Mouse (Mus musculus): Measurements from ENCODE around the gene Syap1. TPM values are rescaled to one million over a fixed set of nuclear protein-coding genes. Genes with fewer than 3 reads are reported as not detected.
A peak's percentile ranks its signal among the peaks of the same experiment; 100 is the strongest.
"Not testable (repeated sequence)": the region's sequence is repeated elsewhere in the genome, so short reads cannot be mapped to it uniquely, and the experiment has no call there.

The Syap1 gene
- 10 to 100 TPM; 20.3 to 24.2 TPM for total RNA-seq (2021)
- long read RNA-seq, experiment 1, transcript Syap1-201 (9 exons, 2,087 nt) = major isoform, 15 of 21 reads
- long read RNA-seq, experiment 1, partial matches to known transcripts = 0 of 21 reads
- long read RNA-seq, experiment 1, other reads (novel, unspliced or antisense) = 6 of 21 reads
- long read RNA-seq, experiment 2, transcript Syap1-201 (9 exons, 2,087 nt) = major isoform, 29 of 31 reads
- long read RNA-seq, experiment 2, partial matches to known transcripts = 0 of 31 reads
- long read RNA-seq, experiment 2, other reads (novel, unspliced or antisense) = 2 of 31 reads

DNA sequence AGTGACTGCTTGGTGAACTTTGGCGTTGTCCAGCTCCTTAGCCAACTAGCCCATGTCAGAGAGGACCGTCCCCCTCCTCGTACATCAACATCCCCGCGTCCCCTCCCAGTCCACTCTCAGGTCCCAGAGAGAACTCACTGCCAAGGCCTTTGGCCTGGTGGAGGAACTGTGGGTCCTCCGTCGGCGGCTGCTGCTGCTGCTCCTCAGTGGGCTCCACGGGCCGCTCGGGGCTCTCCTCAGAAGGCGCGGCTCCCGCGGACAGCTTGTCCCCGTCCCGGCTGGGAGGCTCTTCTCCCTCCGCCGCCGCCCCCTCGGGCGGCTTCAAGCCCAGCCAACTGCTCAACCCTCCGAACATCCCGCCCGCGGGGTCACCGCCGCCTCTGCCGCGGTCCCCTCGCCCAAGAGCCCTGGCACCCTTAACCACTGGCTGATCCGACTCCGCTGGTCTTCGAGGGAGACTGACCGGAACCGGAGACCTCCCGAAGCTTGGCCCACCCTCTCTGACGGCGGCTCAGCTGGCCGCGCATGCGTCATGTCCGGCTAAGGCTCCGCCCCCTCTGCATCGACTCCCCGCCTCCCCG lies at the start of gene Syap1:
Gene Syap1 (minus strand): TSS at position 517 of the 581 bp plus-strand sequence.
- peak; percentile 76 to 78 for DNase-seq
- intact Hi-C loops (cut with DNase I) = no loop called here

DNA sequence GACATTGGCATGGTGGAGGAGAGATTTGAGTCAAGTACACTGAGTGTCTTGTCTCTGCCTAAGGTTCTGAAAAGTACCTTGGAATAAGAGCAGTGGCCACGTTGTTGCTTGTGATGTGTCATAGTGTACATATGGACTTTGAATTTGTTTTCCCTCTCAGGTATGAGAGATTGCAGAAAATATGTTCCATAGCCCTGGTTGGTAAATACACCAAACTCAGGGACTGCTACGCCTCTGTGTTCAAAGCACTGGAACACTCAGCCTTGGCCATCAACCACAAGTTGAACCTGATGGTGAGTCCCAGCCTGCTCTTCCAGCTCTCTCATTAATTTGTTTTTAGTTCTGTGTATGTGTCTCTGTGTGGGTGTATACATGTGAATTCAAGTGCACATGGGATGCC lies 43.2 kb upstream of the Syap1 start:
- intact Hi-C loops (cut with DNase I) = no loop called here
- no peak for DNase-seq

DNA sequence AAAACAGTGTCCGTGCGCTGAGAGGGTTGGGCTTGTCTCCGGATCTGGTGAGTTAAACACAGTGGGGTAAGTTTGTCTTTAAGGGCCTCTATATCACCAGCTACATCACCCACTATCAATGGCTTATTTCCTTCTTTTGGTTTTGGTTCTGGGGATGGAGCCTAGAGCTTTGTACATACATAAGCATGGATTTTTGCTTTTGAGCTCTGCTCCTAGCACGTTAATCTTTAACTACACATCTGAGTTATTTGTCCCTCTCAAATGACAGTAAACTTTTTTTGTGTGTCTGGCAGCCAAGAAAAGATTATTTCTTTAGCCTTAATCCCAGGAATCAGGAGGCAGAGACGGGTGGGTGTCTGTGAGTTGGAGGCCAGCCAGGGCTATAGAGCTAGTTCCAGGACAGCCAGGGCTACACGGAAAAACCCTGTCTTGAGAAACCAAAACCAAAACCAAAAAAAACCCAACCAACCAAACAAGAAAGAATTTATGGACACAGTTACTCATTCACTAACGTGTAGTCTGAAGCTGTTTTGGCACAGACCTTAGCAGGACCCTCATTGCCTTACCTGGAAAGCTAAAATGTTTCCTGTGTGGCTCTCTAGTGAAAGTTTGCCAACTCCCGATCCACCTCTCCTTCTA lies 33.4 kb upstream of the Syap1 start:
- intact Hi-C loops (cut with DNase I) = no loop called here
- no peak for DNase-seq

DNA sequence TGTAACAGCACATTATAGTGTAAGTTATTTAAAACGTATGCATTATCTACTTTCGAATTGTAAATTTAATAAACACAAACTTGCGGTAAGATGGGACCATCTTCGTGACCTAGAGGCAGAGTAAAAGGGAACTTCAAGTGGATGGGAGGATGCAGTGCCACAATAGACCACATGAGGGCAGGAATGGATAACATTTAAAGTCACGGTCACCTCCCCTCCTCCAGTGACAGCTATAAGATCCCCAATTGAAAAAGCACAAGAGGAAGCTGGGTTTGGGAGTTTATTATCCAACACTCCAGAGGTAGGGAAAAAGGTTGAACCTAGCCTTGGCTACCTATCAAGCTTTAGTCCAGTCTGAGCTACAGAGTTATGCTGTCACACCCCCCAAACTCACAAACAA lies 27.4 kb upstream of the Syap1 start:
- peak; percentile 7 to 12 for DNase-seq
- intact Hi-C loops (cut with DNase I) = loop anchor here (10.0 kb wide), 2 partner anchors 759 to 1149 kb away; no protein-coding TSS in a partner anchor

DNA sequence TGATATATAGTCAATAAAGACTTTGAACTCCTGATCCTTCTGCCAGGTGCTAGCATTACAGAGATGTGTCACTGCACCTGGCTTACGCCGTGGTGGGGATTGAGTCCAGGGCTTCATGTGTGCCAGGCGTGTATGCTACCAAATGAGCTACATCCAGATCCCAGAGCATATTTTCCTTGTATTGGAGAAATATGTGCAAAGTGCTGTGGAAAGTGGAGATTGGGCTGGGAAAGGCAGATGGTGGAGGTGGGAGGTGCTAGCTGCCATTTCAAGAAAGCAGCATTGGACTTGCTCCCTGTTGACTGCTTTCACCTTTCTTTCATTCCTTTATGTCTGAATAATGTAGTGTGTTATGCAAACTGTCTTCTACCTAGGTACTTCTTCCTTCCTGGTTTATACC lies 25.4 kb upstream of the Syap1 start:
- intact Hi-C loops (cut with DNase I) = loop anchor here (10.0 kb wide), 2 partner anchors 761 to 1151 kb away; no protein-coding TSS in a partner anchor

DNA sequence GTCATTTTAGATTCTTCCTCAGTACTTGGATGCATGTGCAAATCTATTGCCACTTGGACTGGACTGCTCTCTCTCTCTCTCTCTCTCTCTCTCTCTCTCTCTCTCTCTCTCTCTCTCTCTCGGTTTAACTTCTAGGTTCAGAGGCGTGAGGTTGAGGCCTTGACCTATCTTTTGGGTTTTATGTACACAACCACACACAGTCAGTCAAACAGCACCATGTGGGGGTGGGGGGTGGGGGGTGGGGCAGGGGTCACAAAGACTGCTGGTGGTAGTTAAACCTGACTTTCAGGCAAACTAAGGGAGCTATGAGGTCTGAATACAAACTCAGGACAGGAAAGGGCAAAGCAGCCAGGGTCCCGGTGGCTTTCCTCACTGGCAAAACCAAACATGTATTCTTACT lies 19.3 kb upstream of the Syap1 start:
- DNase-seq = no peak
- intact Hi-C loops (cut with DNase I) = no loop called here

More for the DNA sequence above, 25.4 kb upstream of the Syap1 start:
- DNase-seq = no peak

DNA sequence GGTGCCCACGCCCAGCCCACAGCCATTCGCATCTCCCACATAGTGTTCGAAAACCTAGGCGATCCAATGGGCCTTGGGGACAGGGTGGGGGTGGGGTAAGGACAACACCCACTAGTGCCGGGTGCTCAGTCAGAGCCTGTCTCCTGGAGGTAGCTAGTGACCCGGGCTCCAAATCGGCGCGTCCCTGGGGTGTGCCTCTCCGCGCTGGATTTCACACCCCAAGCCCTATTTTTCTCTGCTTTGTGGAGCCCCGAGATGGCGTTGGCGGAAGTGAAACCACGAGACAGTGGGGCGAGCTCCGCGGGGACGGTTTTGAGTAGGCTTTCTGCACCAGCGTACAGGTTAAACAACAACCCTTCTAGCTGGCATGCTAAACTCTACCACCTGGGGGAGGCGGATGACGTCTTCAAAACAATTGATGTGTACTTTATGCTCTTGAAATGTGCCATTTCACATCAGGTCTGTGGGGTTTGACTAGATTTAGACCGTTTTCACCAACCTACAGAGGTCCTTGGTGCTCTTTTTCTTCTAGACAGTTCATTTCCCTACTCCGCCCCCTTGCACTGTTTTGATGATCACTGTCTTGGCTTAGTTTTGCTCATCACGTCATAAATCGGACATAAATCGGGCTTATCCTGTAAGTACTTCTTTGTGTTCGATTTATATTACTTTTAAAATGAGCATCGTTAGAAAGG lies 13.9 kb upstream of the Syap1 start:
- intact Hi-C loops (cut with DNase I) = no loop called here
- DNase-seq = peak in 1 of 2 experiments; percentile 6

DNA sequence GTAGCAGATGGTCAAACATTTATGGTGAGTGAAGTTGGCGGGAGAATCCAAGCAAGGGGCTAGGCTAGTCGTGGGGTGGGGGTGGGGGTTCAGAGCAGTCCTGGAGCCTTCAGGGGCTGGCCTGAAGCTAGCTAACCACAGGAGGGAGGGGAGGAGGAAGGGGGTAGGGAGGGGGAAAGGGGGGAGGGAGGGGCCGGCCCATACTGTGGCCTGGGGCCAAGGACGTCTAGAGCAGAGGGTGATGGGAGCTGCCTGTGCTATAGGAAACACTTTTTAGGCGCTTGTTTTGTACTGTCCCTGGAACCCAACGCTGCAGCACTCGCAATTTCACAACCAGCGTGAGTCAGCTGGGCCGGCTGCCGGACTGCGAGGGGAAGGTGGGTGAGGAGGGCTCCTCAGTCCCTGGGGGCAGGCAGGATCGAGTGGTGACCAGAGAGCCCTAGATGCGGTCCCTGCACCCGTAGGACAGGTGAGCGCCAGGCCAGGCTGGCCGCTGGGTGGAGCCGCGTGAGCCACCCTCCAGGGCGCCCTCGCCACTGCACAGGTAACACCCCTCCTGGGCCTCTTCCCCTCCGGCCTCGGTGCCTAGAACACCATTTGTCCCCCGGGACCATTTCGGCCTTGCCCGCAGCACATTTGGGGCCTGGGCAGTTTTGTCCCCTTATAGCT lies 13.3 kb upstream of the Syap1 start:
- peak; percentile 19 to 26 for DNase-seq
- intact Hi-C loops (cut with DNase I) = no loop called here

DNA sequence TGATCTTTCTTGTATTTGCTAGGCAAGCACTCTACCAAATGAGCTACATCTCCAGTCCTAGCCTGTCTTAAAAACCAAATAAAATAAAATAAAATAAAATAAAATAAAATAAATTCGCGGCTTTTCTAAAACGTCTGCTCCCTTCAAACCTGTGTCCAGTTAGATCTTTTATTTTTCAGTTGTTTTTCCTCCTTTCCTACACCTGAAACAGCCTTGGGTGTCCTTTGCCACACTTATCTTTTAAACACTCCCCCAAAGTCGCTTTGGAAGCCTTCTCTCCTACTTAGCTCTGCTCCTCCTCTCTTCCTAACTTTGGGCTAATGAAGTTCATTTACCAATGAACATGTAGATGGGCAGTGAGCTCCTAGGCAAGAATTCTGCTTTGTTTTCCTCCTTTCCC lies 12.7 kb upstream of the Syap1 start, which contains the start of gene Ctps2:
Gene Ctps2 (plus strand): TSS at position 301 of the 400 bp plus-strand sequence.
- intact Hi-C loops (cut with DNase I) = no loop called here
- DNase-seq = no peak

DNA sequence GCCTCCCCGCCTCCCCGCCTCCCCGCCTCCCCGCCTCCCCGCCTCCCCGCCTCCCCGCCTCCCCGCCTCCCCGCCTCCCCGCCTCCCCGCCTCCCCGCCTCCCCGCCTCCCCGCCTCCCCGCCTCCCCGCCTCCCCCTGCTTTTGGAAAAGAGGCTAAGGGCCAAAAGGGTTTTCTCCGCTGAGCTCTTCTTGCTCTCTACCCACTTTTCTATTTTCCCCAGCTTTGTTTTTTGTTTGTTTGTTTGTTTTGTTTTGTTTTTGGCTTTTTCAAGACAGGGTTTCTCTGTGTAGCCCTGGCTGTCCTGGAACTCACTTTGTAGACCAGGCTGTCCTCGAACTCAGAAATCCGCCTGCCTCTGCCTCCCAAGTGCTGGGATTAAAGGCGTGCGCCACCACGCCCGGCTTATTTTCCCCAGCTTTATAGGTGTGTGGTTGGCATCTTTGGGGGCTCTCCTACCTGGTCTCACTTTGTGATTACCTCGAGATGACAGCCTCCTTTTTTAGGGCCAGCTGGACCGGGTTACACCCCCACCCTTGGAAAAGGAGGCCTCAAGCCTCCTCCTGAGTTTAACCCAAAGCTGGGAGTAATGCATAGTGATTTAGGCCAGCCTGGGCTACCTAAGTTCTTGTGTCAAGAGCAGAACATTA lies 452 bp upstream of the Syap1 start:
- DNase-seq = not testable (repeated sequence)

DNA sequence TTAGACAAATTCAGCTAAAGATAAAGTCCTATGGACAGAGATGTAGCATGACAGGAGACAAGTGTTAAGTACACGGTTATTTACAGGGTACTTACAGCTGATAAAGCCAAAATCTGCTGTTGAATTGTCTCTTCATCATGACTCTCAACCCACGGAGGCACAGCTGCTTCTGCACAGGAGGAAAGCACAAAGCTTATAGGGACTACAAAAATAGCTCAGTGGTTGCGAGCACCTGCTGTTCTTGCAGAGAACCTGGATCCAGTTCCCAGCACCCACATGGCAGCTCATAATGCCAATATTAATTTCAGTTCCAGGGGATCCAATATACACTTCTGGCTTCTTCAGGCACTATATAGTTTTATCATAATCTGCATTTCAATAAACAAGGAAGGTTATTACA lies 10.0 kb downstream of the Syap1 start:
- intact Hi-C loops (cut with DNase I) = no loop called here
- no peak for DNase-seq

More for the DNA sequence above, 452 bp upstream of the Syap1 start:
- intact Hi-C loops (cut with DNase I) = not testable (repeated sequence)

DNA sequence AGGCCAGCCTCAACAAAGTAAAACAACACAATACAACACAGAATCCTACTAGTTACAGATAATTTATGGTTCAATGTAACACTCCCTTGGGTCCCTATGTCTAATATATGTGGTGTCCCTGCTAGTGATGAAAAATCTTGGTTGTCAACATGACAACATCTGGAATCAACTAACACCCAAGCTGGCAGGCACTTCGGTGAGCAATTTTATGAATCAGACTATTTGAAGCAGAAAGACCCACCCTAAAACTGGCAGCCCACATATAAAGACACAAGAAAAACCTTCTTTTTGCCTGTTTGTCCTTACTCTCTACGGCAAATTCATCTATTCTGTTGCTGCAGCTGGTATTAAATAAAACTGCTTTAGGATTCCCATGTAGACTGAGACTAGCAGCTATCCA lies 14.5 kb downstream of the Syap1 start:
- no peak for DNase-seq
- intact Hi-C loops (cut with DNase I) = no loop called here

DNA sequence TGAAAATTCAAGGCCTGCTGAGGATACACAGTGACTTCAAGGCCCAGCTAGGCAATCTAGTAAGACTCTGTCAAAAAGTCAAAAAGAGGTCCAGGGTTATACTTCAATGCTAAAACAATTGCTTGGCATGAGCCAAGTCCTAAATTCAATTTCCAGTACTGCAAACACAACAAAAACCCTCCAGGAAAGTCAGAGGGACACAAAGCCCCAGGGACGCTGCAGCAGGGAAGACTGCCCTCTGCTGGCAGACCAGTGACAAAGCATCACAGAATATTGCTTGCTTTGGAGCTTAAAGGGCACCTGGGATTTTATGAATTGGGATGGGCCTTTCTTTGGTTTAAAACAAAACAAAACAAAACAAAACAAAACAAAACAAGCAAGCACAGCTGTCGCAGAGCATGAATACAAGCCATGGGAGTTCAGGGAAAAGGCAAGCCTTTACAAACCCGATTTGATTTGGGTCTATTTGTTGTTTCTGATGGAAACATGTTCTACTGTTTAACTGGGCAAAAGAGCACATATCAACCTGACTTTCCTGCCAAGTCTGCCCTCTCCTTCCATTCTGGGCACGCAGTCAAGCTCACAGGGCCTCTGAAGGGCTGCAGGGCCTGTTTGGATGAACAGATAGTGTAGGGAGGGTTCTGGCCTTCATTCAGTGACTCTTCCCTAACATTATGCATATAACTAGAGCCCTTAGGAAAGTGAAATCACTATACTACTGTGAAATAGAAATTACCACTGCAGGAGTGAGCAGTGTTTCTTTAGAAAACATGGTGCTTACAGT lies 16.3 kb downstream of the Syap1 start:
- DNase-seq = no peak
- intact Hi-C loops (cut with DNase I) = no loop called here

DNA sequence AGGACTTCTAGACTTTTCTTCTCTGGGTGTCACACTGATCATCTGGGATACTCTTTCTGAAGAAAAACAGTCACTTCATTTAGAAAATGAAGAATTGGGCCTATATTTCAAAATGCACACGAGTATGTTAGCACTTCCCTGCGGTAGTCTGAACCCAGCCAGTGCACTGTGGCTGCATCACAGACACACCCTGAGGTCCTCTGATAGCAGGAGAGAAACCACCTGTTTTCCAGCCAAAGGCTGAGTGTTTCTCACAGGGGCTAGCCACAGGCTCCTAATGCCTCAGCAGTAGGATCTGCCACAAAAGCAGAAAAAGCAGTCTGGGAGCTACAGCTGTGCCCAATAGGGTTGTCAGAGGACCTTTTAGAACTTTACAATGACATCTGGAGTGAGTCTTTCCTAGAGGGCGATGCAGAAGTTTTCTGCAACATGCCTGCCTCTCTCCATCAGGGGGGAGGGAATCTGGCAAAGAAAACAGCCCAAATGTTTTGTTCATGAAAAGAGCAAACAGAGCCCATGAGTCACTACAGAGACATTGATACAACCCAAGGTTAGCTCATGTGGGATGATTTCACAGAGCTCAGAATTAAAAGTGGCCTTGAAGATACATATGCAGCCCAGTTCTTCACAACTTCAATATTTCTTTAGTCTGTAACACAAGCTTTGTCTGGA lies 19.8 kb downstream of the Syap1 start:
- intact Hi-C loops (cut with DNase I) = no loop called here
- no peak for DNase-seq

DNA sequence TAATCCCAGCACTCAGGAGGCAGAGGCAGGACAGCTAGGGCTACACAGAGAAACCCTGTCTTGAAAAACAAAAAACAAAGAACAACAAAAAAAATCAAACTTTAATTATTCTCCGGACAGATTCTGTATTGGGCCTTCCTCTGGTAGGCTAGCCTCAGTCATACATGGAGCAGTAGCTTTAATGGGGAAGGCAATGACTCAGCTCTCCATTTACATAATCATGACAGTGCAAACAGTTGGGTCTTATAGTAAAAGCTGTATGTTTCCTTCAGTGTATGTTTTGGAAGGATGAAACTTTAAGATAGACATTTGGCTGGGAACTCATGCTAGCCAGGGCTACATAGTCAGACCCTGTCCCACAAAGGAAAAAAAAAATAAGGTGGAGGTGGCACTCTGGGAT lies 39.6 kb downstream of the Syap1 start:
- no peak for DNase-seq
- intact Hi-C loops (cut with DNase I) = no loop called here

DNA sequence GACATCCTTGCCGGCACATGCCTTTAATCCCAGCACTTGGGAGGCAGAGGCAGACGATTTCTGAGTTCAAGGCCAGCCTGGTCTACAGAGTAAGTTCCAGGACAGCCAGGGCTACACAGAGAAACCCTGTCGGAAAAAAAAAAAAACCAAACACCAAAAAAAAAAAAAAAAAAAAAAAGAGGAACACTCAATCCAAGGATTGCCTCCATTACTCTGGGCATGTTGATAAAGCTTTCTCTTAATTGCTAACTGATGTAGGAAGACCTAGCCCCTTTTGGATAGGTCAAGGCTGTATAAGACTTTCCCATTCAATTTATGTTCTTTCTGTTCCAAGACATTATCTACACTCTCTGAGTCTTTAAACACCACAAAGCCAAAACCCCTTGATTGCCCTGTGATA lies 42.7 kb downstream of the Syap1 start:
- intact Hi-C loops (cut with DNase I) = no loop called here
- DNase-seq = no peak

DNA sequence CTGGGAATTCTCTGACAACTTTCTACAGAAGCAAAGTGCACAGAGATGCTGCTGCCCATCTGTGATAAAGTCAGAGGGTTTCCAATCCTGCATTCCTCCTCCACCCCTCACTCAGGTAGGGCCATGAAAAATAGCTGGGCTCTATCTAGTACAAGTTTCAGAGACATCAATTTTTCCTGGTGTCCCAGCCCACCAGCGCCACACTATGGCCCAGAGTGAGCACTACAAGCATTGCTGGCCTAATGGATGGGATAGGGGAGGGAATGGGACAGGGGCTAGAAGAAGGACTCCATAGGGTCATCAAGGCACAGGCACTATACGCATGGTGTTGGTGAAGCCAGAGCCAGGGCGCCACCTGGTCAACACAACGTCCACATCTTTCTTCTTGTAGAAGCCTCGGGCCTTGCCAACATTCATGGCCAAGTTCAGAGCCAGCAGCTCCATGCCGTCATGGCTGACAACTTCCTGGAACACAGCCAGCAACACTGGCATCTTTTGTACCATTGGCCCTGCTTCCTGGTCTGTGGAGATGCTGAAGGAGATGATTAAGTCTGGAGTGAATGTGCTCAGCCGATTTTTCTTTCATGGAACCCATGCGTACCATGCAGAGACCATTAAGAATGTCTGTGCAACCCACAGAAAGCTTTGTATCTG lies 43.7 kb downstream of the Syap1 start:
- intact Hi-C loops (cut with DNase I) = no loop called here
- DNase-seq = no peak

DNA sequence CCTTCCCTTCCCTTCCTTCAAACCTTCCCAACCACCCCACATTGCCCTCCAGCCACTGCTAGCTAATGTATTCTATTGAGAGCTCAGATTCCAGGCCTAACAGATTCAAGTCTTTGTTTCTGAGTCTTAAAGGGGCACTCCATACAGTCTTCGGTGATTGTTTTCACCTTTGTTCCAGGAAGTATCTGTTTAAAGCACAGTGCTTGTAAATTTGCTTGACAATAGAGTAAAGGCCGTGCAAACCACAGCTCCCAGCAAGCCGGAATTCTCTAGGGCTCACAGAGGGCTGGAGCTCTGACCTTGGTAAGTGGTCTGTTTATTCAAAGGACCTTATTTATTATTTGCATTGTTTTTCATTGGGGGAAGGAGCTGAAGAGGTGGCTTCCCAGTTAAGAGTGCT lies 56.1 kb downstream of the Syap1 start:
- intact Hi-C loops (cut with DNase I) = no loop called here
- DNase-seq = no peak
